In the genomic region with DNA sequence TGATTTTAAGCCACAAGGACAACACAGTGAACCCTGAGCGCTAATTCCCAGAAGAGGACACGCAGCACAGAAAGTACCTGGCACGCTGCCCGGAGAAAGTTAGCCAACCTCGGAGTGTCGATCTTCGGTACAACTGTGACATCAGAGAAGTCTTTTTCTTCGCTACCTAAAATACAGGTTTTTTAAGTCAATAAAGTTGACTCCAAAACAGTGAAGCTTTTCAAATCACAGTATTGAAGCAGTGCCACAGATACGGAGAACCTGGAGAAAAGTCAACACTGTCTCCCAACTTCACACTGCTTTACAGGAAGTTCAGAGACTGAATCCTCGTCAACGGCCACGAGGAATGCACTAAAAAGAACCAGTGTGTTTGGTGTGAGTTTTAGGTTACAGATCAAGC, we compare ENCODE assay signal across 9 mouse cellular contexts. TPM values are rescaled to one million over a fixed set of nuclear protein-coding genes. Genes with fewer than 3 reads are reported as not detected.
DNase-seq lines count a peak whose midpoint lies in the region; ATAC-seq and TF ChIP-seq lines count a peak whose summit lies in the region.
"Had no signal": no experiment of that assay in that cellular context is flagged by ENCODE, and none has a peak within 500 bp of the region (broad histone marks: within the 10 kb centered on the region; RNA-seq: fewer than 3 reads in every experiment).

No protein-coding gene starts in this region.

- H3K4me1 ChIP-seq in midbrain, postnatal 0 days (ENCODE audit: insufficient read depth, low read length): no peaks in the 10 kb centered on the region
- H3K4me1 ChIP-seq in midbrain, embryonic 13.5 days (replicated peaks): no peaks in the 10 kb centered on the region
- H3K4me1 ChIP-seq in hindbrain, embryonic 11.5 days (replicated peaks; ENCODE audit: control insufficient read depth, insufficient read depth, low read length): no peaks in the 10 kb centered on the region

- H3K4me3 ChIP-seq in midbrain, postnatal 0 days (ENCODE audit: low read depth, low read length): no peak overlapping the region
- no peak overlapping the region for H3K4me3 ChIP-seq in midbrain, embryonic 13.5 days (replicated peaks)
- no peak overlapping the region for H3K4me3 ChIP-seq in hindbrain, embryonic 11.5 days (ENCODE audit: low read depth, low read length)
- H3K4me3 ChIP-seq: limb, embryonic 13.5 days had no signal

- WGBS in midbrain, postnatal 0 days: 69% methylated on average over 12 of the region's 12 CpGs
- WGBS in midbrain, embryonic 13.5 days: 88% methylated on average over 12 of the region's 12 CpGs
- 86% methylated on average over 12 of the region's 12 CpGs for WGBS in hindbrain, embryonic 11.5 days

- no peak overlapping the region for H3K27ac ChIP-seq in midbrain, postnatal 0 days (ENCODE audit: low read depth, low read length)
- H3K27ac ChIP-seq in midbrain, embryonic 13.5 days: no peak overlapping the region
- H3K27ac ChIP-seq in hindbrain, embryonic 11.5 days (ENCODE audit: low read depth, low read length): no peak overlapping the region
- H3K27ac ChIP-seq: limb, embryonic 13.5 days had no signal

- H3K27me3 ChIP-seq in midbrain, postnatal 0 days (ENCODE audit: insufficient read depth, low read length): no peaks in the 10 kb centered on the region
- no peaks in the 10 kb centered on the region for H3K27me3 ChIP-seq in midbrain, embryonic 13.5 days
- no peaks in the 10 kb centered on the region for H3K27me3 ChIP-seq in hindbrain, embryonic 11.5 days (ENCODE audit: control insufficient read depth, insufficient read depth, low read length)
- H3K27me3 ChIP-seq: limb, embryonic 13.5 days had no signal

- intact Hi-C loops in heart, postnatal 10 days (cut with DNase I): loop anchor here (5.0 kb wide), 1 partner anchor 51 kb away; the partner anchor contains the start of gene Esyt2

- DNase-seq in midbrain, postnatal 0 days (ENCODE audit: low spot score): peak; percentile 30
- DNase-seq in cerebellum, postnatal 25 days: peak; percentile 19 to 48
- peak; percentile 78 to 83 for DNase-seq in heart, postnatal 10 days
- DNase-seq in lung, postnatal 36 days: peak; percentile 91
- DNase-seq in hindbrain, embryonic 11.5 days (ENCODE audit: low spot score): no peak
- no peak for DNase-seq in spleen, postnatal 14 days (ENCODE audit: low spot score in 2 of 2)

- no peak overlapping the region for H3K9ac ChIP-seq in midbrain, postnatal 0 days (replicated peaks; ENCODE audit: low read length, poor library complexity, severe bottlenecking)
- no peak overlapping the region for H3K9ac ChIP-seq in midbrain, embryonic 13.5 days (replicated peaks)
- H3K9ac ChIP-seq in hindbrain, embryonic 11.5 days (ENCODE audit: low read depth, low read length): no peak overlapping the region
- H3K9ac ChIP-seq: limb, embryonic 13.5 days had no signal

- H3K4me2 ChIP-seq in midbrain, postnatal 0 days (ENCODE audit: low read depth, low read length, poor library complexity, severe bottlenecking): no peak overlapping the region
- no peak overlapping the region for H3K4me2 ChIP-seq in midbrain, embryonic 13.5 days (replicated peaks)
- no peak overlapping the region for H3K4me2 ChIP-seq in hindbrain, embryonic 11.5 days (replicated peaks; ENCODE audit: low read depth, low read length)
- H3K4me2 ChIP-seq: limb, embryonic 13.5 days had no signal

- TF ChIP-seq CTCF in midbrain, postnatal 0 days (IDR thresholded peaks at IDR 0.05): no peak

- no peak for ATAC-seq in midbrain, postnatal 0 days (ENCODE audit: low FRiP score)
- no peak for ATAC-seq in midbrain, embryonic 13.5 days
- no peak for ATAC-seq in megakaryocyte, adult 5-6 weeks (ENCODE audit: poor library complexity, severe bottlenecking)
- ATAC-seq in hindbrain, embryonic 11.5 days (ENCODE audit: low FRiP score): no peak

- peaks cover 3% of the 10 kb centered on the region for H3K36me3 ChIP-seq in midbrain, postnatal 0 days (ENCODE audit: insufficient read depth, low read length)
- H3K36me3 ChIP-seq in midbrain, embryonic 13.5 days: peaks cover 11% of the 10 kb centered on the region
- H3K36me3 ChIP-seq in hindbrain, embryonic 11.5 days (ENCODE audit: control insufficient read depth, insufficient read depth, low read length): no peaks in the 10 kb centered on the region

- no peaks in the 10 kb centered on the region for H3K9me3 ChIP-seq in midbrain, postnatal 0 days (ENCODE audit: low read length)
- H3K9me3 ChIP-seq in midbrain, embryonic 13.5 days: no peaks in the 10 kb centered on the region
- no peaks in the 10 kb centered on the region for H3K9me3 ChIP-seq in hindbrain, embryonic 11.5 days (ENCODE audit: control insufficient read depth, low read length)
- H3K9me3 ChIP-seq: limb, embryonic 13.5 days had no signal

RNA-seq across cellular contexts. Expression of gene Wdr60, which starts 31.2 kb away (rescaled TPM):
- 11.1 and 12.8 TPM in 2 replicates for total RNA-seq in midbrain, postnatal 0 days (2014; rRNA removed)
- 15.0 and 17.5 TPM in 2 replicates for polyA plus RNA-seq in midbrain, postnatal 0 days (2015; fragmentation: Nextera tagmentation; extraction: Ambion mirVana)
- polyA plus RNA-seq in midbrain, embryonic 13.5 days (2015; fragmentation: Nextera tagmentation; extraction: Ambion mirVana): 19.6 and 20.5 TPM in 2 replicates
- 1 to 10 TPM; 2.6 to 3.3 TPM for total RNA-seq in heart, postnatal 10 days (2021)
- total RNA-seq in megakaryocyte, adult 5-6 weeks (2015): 0.27 TPM in 1 of 2 replicates, not detected in the other
- total RNA-seq in megakaryocyte, adult 5-6 weeks (2017): 0.40 and 0.94 TPM in 2 replicates
- 15.3 and 17.3 TPM in 2 replicates for polyA plus RNA-seq in hindbrain, embryonic 11.5 days (2014; fragmentation: Nextera tagmentation; extraction: Ambion mirVana)

RNA-seq across cellular contexts. Expression of gene Gm11027, which starts 43.6 kb away (rescaled TPM):
- total RNA-seq in midbrain, postnatal 0 days (2014; rRNA removed): not detected in 2 replicates
- not detected in 2 replicates for polyA plus RNA-seq in midbrain, postnatal 0 days (2015; fragmentation: Nextera tagmentation; extraction: Ambion mirVana)
- not detected in 2 replicates for polyA plus RNA-seq in midbrain, embryonic 13.5 days (2015; fragmentation: Nextera tagmentation; extraction: Ambion mirVana)
- total RNA-seq in heart, postnatal 10 days (2021): not detected
- not detected in 2 replicates for total RNA-seq in megakaryocyte, adult 5-6 weeks (2015)
- total RNA-seq in megakaryocyte, adult 5-6 weeks (2017): not detected in 2 replicates
- polyA plus RNA-seq in hindbrain, embryonic 11.5 days (2014; fragmentation: Nextera tagmentation; extraction: Ambion mirVana): not detected in 2 replicates
- polyA plus RNA-seq: limb, embryonic 13.5 days had no signal

RNA-seq across cellular contexts. Expression of gene Esyt2, which starts 49.4 kb away (rescaled TPM):
- 35.1 and 47.0 TPM in 2 replicates for total RNA-seq in midbrain, postnatal 0 days (2014; rRNA removed)
- polyA plus RNA-seq in midbrain, postnatal 0 days (2015; fragmentation: Nextera tagmentation; extraction: Ambion mirVana): 7.4 and 8.6 TPM in 2 replicates
- 10.6 TPM in 2 replicates for polyA plus RNA-seq in midbrain, embryonic 13.5 days (2015; fragmentation: Nextera tagmentation; extraction: Ambion mirVana)
- 10 to 100 TPM; 38.7 to 42.9 TPM for total RNA-seq in heart, postnatal 10 days (2021)
- total RNA-seq in megakaryocyte, adult 5-6 weeks (2015): 44.7 and 46.6 TPM in 2 replicates
- total RNA-seq in megakaryocyte, adult 5-6 weeks (2017): 49.9 and 65.6 TPM in 2 replicates
- 18.8 and 22.1 TPM in 2 replicates for polyA plus RNA-seq in hindbrain, embryonic 11.5 days (2014; fragmentation: Nextera tagmentation; extraction: Ambion mirVana)

Comparison
In these comparisons a context has a peak if more than half of its experiments do, and no peak if none do; other contexts are left out.
1. DNase-seq: peak in midbrain, postnatal 0 days (single experiment), cerebellum, postnatal 25 days (2 of 2), heart, postnatal 10 days (2 of 2) and lung, postnatal 36 days (single experiment); none in hindbrain, embryonic 11.5 days (single experiment) and spleen, postnatal 14 days (0 of 2).